Comparison of ENCODE assay signal across 8 mouse cellular contexts in genomic region chr10:68104881-68105781, GRCm38 (mm10).
DNase-seq lines count a peak whose midpoint lies in the region; ATAC-seq and TF ChIP-seq lines count a peak whose summit lies in the region.

No protein-coding gene starts in this region.

- ATAC-seq in hindbrain, embryonic 15.5 days (ENCODE audit: low FRiP score, low read depth): no peak
- ATAC-seq in midbrain, embryonic 13.5 days: no peak
- no peak for ATAC-seq in cerebellum, adult (ENCODE audit: insufficient number of reproducible peaks, low FRiP score, low TSS enrichment)

- H3K27me3 ChIP-seq in hindbrain, embryonic 15.5 days: no peaks in the 10 kb centered on the region
- no peaks in the 10 kb centered on the region for H3K27me3 ChIP-seq in midbrain, embryonic 13.5 days

- no peak overlapping the region for H3K4me3 ChIP-seq in layer of hippocampus, adult 2 months
- H3K4me3 ChIP-seq in brown adipose tissue, adult 24 weeks (ENCODE audit: insufficient read depth, low read depth, low read length): no peak overlapping the region
- H3K4me3 ChIP-seq in hindbrain, embryonic 15.5 days: no peak overlapping the region
- no peak overlapping the region for H3K4me3 ChIP-seq in midbrain, embryonic 13.5 days (replicated peaks)

- H3K27ac ChIP-seq in layer of hippocampus, adult 2 months: peak overlapping the region; percentile 87
- H3K27ac ChIP-seq in brown adipose tissue, adult 24 weeks (replicated peaks; ENCODE audit: low read depth, low read length): peak overlapping the region; percentile 91
- H3K27ac ChIP-seq in hindbrain, embryonic 15.5 days (replicated peaks): peak overlapping the region; percentile 69
- peak overlapping the region; percentile 84 for H3K27ac ChIP-seq in midbrain, embryonic 13.5 days

- TF ChIP-seq CTCF in layer of hippocampus, adult 2 months (conservative IDR thresholded peaks at IDR 0.05): no peak

- H3K4me2 ChIP-seq in hindbrain, embryonic 15.5 days: no peak overlapping the region
- no peak overlapping the region for H3K4me2 ChIP-seq in midbrain, embryonic 13.5 days (replicated peaks)

- DNase-seq in layer of hippocampus, adult 2 months (ENCODE audit: low spot score in 2 of 2): no peak
- no peak for DNase-seq in layer of hippocampus, postnatal 36 days
- DNase-seq in adrenal gland, postnatal 14 days: no peak
- DNase-seq in cerebellum, adult 9-11 months: no peak

- no peak overlapping the region for H3K9ac ChIP-seq in hindbrain, embryonic 15.5 days
- H3K9ac ChIP-seq in midbrain, embryonic 13.5 days (replicated peaks): no peak overlapping the region

- WGBS in hindbrain, embryonic 15.5 days: 60% methylated on average over 14 of the region's 14 CpGs
- 67% methylated on average over 14 of the region's 14 CpGs for WGBS in midbrain, embryonic 13.5 days

- 0 out of 2 replicates have a peak, but pooled peaks cover 6% of the 10 kb centered on the region for H3K36me3 ChIP-seq in hindbrain, embryonic 15.5 days
- peaks cover 5% of the 10 kb centered on the region for H3K36me3 ChIP-seq in midbrain, embryonic 13.5 days

- H3K4me1 ChIP-seq in brown adipose tissue, adult 24 weeks (ENCODE audit: control insufficient read depth, insufficient read depth, insufficient read length, low read length): peaks cover 28% of the 10 kb centered on the region
- H3K4me1 ChIP-seq in hindbrain, embryonic 15.5 days (replicated peaks): peaks cover 37% of the 10 kb centered on the region
- H3K4me1 ChIP-seq in midbrain, embryonic 13.5 days (replicated peaks): peaks cover 43% of the 10 kb centered on the region

- no peaks in the 10 kb centered on the region for H3K9me3 ChIP-seq in hindbrain, embryonic 15.5 days
- no peaks in the 10 kb centered on the region for H3K9me3 ChIP-seq in midbrain, embryonic 13.5 days
